Mouse (Mus musculus): ENCODE data around the gene Als2cr12.
"Not testable (repeated sequence)": the region's sequence is repeated elsewhere in the genome, so short reads cannot be mapped to it uniquely, and the experiment has no call there.

Gene Als2cr12

GRCm38 (mm10) chr1:58613786-58614185 is 82.0 kb downstream of the Als2cr12 start:
- DNase-seq (ENCODE audit: low spot score in 2 of 2) = peak in 1 of 2 experiments; percentile 27

GRCm38 (mm10) chr1:58610611-58611010 is 85.2 kb downstream of the Als2cr12 start:
- no peak for DNase-seq (ENCODE audit: low spot score in 2 of 2)

- no peak for DNase-seq (ENCODE audit: low spot score in 2 of 2)
Observed at GRCm38 (mm10) chr1:58610166-58610565, 85.6 kb downstream of the Als2cr12 start.

- not testable (repeated sequence) for DNase-seq (ENCODE audit: low spot score in 2 of 2)
Observed at GRCm38 (mm10) chr1:58609591-58609990, 86.2 kb downstream of the Als2cr12 start.

GRCm38 (mm10) chr1:58603738-58604137 is 92.1 kb downstream of the Als2cr12 start:
- no peak for DNase-seq (ENCODE audit: low spot score in 2 of 2)

- no peak for DNase-seq (ENCODE audit: low spot score in 2 of 2)
Observed at GRCm38 (mm10) chr1:58602681-58603080, 93.1 kb downstream of the Als2cr12 start.

Data from frontal cortex, postnatal 25 days (tissue).